Mouse (Mus musculus): ENCODE measurements around the gene Snx29. TPM values are rescaled to one million over a fixed set of nuclear protein-coding genes. Genes with fewer than 3 reads are reported as not detected.
"Not testable (repeated sequence)": the region's sequence is repeated elsewhere in the genome, so short reads cannot be mapped to it uniquely, and the experiment has no call there.

Snx29 gene
- total RNA-seq, 2 experiments from 2014 or later = 9.2 to 11.9 TPM

DNA sequence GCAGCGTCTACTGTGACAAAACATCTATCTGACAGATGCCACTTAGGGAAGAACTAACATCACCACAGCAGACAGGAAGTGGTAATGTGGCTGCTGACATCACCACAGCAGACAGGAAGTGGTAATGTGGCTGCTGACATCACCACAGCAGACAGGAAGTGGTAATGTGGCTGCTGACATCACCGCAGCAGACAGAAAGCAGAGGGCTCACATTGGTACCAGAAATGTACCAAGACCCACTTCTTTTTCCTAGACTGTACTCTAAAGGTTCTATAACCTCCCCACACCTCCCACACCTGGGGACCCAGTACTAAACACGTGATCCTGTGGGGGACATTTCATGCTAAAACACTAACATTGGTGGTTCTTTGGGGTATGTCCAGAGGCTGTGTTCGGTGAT lies 126.0 kb downstream of the Snx29 start:
- DNase-seq = not testable (repeated sequence)

- DNase-seq = no peak
Observed at GRCm38 (mm10) chr16:11449344-11449743, 126.6 kb downstream of the Snx29 start.

- no peak for DNase-seq
Observed at GRCm38 (mm10) chr16:11450626-11451025, 127.9 kb downstream of the Snx29 start.

DNA sequence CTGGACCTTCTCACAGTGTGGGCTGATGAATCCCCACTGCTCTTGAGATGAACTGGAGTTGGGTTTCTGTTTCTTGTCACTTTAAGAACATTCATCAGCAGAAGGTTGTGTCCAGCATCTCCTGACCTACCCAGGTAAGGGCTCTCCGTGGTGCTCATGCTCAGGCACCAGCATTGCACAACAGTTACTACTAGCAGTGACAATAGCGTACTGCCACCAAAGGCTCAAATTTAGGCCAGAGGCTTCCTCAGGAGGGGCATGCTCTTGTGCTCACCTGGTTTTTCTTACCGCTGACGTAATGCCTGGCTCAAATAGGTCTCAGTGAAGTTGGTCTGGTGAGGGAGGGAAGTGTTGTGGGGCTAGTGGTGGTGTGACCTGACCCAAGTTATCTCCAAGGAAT lies 132.2 kb downstream of the Snx29 start:
- DNase-seq = no peak

DNA sequence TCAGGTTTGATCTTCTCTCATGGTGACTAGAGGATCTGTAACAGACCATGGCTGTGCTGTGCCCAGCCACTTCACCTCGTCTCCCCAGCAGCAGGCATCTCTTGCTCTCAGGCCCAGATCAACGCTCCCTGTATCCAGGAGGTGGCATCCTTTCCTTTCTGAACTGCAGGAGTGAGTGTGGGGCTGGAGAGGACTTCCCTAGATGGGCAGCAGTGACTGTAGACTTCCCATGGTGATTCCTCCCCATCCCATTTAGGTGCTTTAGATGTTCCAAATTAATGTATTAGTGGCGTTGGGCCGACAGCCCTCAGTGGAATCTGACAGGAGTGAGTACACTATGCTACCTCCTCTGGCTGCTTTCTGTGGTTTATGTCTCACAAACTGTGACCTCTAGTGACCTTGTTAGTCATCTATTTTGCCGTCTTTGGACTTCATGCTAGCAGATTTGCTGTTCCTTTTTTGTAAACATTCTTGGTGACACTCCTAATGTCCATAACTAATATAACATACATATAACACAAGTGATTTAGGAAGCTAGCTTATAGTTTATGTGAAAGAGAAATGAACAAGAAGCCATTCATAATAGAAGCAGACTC lies 132.9 kb downstream of the Snx29 start:
- DNase-seq = no peak

- no peak for DNase-seq
Observed at GRCm38 (mm10) chr16:11456141-11456645, 133.5 kb downstream of the Snx29 start.

DNA sequence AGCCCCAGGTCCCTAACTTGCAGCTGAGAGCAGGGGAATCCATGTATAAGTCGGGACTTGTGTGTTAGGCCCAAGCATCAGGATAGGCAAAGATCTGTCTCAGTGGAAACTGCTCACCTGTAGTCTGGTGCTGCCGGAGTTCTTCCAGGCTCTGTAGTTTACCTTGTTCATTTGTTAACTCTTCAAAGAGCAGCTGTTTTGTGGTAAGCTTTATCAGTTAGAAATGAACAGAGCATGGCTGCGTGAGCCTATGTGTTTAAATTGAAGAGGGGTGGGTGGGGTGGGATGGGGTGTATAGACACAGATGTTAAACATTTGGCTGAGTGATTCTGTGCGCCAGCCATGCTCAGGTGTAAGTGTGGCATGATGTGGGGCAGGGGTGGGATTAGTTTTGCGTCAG lies 134.4 kb downstream of the Snx29 start:
- no peak for DNase-seq

DNA sequence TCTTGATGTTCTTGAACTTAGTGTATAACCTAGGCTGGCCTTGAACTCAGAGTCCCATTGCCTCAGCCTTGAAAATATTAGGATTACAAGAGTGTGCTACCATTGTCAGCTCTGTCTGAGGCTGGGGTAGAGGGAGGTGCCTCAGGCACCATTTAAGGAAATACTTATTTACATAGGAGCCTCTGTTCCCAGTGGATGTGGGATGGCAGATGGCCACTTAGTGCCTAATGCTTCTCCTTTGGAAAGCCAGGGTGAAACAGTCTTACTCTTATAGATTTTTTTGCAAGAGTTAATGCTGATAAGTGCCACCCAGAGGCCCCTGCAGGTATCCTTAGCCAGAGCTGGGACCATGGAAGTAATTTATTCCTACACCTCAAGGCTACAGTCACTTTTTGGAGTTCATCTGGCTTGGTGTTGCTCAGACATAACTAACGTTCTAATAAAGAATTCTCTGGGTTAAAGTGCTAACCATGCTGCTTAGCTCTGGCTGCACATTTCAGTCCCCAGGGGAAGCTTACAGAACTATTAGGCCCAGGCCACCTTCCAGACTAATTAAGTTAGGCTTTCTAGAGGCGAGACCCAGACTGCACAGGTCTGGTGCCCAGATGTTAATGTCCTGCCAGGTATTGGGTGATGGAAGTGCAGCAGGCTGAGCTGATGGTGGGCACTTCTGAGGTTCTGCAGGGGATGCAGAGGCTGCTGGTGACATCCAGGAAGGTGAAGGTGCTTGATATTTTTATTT lies 135.1 kb downstream of the Snx29 start:
- DNase-seq = no peak

DNA sequence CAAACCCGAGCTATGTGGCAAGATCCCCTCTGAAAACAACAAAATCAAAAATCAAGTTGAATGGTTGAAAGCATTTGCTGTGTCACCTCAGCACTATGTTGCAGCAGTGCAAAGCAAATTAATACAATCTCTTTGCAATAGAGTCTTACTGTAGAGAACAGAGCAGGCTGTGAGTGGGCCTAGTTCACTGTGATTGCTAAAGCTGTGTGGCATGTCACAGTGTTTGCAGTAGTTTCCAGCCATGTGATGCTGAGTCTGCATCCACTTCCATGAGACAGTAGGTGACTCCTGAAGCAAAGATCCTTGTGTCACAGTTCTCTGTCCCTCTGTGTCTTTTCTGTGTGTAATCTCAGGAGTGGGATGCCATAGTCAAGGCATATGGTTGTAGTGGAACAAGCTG lies 137.5 kb downstream of the Snx29 start:
- DNase-seq = no peak

GRCm38 (mm10) chr16:11461612-11462011 lies 138.9 kb downstream of the Snx29 start:
- DNase-seq = peak; percentile 36

DNA sequence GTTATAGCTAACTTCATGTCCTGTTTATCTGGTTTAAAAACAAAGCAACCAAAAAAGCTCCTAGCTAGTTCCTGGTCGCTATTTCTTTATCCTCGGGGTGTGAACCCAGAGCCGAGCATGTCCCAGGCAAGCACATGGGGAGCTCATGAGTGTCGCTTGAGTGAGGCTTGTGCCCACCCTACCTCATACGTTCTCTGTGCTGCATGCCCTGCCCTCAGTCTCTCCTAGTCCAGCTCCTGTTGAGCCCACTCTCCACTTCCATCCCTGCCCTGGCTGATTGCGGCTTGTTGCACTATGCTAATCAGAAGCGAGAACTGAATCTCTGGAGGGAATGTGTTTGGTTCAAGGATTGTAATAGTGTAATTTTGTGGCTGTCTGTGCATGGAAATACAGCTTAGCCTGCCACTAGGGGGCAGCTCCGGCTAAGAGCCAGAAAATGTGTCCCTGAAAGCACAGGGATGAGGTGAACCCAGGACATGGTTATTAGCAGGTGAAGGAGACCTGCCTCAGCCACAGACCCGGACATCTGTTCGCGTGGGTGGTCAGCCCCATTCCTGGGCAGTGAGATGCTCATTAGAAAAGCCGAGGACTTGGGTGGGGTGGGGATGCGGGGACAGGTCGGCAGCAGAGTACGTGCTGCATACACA lies 145.9 kb downstream of the Snx29 start:
- peak; percentile 45 for DNase-seq

DNA sequence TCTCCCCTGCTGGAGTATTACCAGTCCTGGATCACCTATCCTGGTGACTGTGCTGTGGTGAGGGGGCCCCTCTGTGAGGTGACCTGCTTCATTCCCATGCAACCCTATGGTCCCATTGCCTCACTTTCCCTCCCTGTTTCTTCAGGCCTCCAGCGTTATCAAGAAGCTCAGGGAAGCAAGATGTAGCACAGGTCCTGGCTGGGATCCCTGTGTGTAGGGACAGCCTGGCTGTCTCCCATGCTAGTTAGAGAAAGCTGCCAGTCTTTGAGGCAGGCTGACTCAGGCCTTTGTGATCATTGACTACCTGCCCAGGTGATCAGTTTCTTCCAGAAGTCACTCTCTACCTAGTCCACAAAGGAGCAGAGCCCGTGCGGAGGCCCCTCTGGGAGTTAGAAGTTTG lies 146.8 kb downstream of the Snx29 start:
- DNase-seq = no peak

DNA sequence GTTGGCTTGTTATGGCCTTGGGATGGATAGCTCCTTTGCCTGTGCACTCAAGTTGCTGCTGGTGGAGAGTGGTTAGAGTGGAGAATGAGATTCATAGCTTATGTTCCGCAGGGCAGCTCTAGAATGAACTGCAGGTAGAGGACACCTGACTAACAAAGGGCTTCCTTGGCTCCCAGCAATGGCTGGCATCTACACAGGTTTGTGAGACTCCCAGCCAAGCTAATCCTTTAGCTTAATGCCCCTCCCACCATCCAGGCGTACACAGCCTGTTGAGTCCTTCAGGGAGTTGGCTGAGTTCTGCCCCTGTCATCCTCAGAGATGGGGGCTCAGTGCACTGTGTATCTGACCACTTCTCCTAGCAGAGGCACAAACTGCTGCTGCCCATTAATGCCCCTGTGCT lies 148.5 kb downstream of the Snx29 start:
- no peak for DNase-seq

DNA sequence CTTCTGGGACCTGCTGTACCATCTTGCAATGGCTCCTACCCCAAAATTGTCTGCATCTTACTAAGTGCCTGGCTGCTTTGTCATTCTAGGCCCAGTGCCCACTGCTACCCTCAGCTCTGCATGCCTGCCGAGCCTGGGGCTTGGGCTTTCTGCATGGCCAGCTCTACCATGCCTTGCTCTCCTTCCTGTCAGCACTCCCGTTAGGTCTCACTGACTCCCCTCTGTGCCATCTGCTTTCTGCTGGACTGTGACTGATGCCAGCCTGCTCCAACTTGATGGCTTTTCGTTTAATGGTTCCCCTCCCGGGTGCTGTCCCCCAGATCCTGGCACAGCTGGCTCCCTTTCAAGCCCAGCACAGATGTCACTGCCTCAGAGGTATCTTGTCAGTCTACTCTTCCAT lies 150.1 kb downstream of the Snx29 start:
- no peak for DNase-seq

- DNase-seq = no peak
Observed at GRCm38 (mm10) chr16:11473474-11473873, 150.8 kb downstream of the Snx29 start.

DNA sequence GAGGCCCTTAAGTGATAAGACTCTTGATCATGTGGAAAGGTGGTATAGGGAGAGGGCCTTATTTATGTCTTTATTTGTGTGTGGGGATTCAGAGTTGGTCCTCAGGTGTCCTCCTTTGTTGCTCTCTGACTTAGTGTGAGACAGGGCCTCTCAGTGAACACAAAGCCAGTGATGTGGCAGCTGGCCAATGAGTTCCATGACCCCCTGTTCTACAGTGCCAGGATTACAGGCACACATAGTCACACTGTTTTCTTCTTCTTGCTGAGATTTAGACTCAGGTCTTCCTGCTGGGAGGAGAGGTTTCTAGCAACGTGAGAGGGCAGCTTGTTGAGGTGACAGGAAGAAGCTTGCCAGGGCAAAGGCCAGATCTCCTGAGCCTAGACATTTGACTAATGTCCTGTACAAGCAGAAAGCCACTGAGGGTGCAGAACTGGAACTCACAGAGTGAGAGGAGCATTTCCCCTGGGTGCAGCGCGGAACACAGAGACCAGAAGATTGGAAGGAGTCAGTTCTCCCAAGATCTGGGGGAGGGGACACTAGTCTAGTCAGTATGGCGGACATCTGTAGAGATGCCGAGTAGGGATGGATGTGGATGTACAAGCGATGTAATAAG lies 151.3 kb downstream of the Snx29 start:
- no peak for DNase-seq

GRCm38 (mm10) chr16:11475137-11475943 lies 152.6 kb downstream of the Snx29 start:
- no peak for DNase-seq

DNA sequence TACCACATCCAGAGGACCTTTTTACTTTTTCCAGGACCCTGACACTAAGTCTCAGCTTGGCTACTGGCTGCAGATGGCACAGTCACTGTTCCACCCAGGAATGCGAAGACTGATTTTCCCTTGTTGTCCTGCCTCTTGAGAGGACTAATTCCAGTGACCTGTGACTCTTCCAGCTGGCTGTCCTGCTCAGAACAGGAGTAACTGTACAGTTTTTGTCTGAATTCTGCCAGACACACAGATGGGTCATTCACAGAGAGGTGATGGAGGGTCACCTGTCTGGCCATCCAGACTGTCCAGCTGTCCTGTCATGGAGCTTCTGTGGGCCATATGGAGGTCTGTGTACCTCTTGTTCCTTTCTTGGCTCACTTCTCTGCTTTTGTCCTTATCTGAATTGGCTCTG lies 153.6 kb downstream of the Snx29 start:
- no peak for DNase-seq

- no peak for DNase-seq
Observed at GRCm38 (mm10) chr16:11476968-11477367, 154.3 kb downstream of the Snx29 start.

GRCm38 (mm10) chr16:11477591-11477990 lies 154.9 kb downstream of the Snx29 start:
- no peak for DNase-seq

- no peak for DNase-seq
Observed at GRCm38 (mm10) chr16:11479605-11480004, 156.9 kb downstream of the Snx29 start.

- DNase-seq = peak; percentile 14
Observed at GRCm38 (mm10) chr16:11482189-11482588, 159.5 kb downstream of the Snx29 start.
